11 mouse cellular contexts compared by ENCODE assay signal in the genomic region with DNA sequence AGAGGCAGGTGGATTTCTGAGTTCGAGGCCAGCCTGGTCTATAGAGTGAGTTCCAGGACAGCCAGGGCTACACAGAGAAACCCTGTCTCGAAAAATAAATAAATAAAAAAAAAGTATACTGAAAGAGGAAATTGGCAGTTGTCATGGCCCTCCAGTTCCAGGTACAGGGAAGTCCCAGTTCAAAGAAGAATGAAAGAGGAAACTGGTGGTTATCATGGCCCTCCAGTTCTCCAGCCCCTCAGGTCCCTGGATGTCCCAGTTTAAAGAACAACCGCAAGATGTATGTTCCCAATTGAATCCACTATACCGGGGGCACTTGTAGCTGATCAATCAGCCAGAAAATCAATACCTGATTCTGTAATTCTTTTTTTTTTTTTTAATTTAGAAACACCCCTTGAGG. TPM values are rescaled to one million over a fixed set of nuclear protein-coding genes. Genes with fewer than 3 reads are reported as not detected.
"Had no signal": no experiment of that assay in that cellular context is flagged by ENCODE, and none has a peak within 500 bp of the region (broad histone marks: within the 10 kb centered on the region; RNA-seq: fewer than 3 reads in every experiment).

No protein-coding gene starts in this region.

- ATAC-seq: liver, postnatal 0 days; midbrain, embryonic 13.5 days; midbrain, embryonic 15.5 days had no signal

- DNase-seq: liver, postnatal 0 days; lung, embryonic 14.5 days; lung, postnatal 10 days; lung, postnatal 4 days; right cerebral cortex, postnatal 14 days; thymus, adult 2 months; thymus, postnatal 14 days; thymus, postnatal 36 days had no signal

RNA-seq across cellular contexts. Expression of gene Bcar1, which starts 32.9 kb away (rescaled TPM):
- total RNA-seq: monocyte, adult 5-6 weeks had no signal
